Mouse (Mus musculus): ENCODE results near the gene Gm7978.
"Not testable (repeated sequence)": the region's sequence is repeated elsewhere in the genome, so short reads cannot be mapped to it uniquely, and the experiment has no call there.

The Gm7978 gene

DNA sequence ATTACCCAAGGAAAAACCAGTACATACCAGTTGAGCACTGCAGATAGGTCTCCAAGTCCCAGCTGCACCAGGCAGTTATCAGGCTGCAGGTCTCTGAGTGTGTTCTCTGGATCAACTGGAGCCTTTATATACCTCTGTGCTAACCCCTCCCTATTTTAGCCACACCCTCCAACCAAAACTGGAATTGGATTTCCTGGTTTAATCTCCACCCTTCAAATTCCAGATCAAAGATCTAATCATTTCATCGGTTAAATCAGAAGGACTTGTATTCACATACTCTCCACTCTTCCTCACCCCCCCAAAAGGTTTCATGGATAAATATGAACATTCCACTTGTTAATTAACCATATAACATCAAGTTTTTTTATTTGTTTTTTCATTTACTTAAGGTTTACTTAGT is at the start of gene Gm7978:
Gene Gm7978 (minus strand): TSS at position 101 of the 400 bp plus-strand sequence.
- POLR2A ChIA-PET, CTCF ChIA-PET: not testable (repeated sequence)

DNA sequence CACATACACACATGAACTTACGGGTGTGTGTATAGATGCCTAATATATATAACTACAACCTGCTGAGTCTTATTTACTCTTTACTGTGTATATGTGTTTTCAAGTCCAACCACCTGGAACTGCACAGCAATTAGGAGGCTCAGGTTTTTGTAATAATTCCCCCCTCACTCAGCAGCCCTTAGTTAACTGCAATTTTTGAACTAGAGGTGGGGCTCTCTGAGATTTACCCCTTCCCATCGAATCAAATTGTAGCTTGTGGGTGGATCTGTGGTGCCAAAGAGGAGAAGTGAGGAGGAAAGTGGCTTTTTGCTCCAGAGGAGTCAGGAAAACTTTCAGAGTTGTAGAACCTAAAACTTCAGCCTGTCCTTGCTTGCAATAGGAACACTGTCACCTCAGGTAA is 39.7 kb upstream of the Gm7978 start, which contains the start of gene E330014E10Rik:
Gene E330014E10Rik (plus strand): TSS at position 301 of the 400 bp plus-strand sequence.
- CTCF ChIA-PET, POLR2A ChIA-PET: not testable (repeated sequence)

DNA sequence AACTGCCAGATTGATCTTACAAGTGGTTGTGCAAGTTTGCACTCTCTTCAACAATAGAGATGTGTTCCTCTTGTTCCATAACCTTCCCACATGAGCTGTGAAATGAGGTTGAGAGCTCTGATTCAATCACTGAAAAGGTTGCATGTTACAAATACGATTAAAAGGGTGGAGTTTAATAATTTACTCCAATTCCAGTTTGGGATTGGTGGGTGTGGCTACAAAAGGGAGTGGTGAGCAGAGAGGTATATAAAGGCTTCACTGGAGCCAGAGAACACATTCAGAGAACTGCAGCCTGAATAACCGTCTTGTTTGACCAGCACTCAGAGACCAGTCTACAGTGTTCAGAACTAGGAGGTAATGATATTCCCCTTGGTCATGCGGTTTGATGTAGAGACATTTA is 5.7 kb upstream of the Gm7978 start, which contains the start of gene Gm7982:
Gene Gm7982 (plus strand): TSS at position 301 of the 400 bp plus-strand sequence.
- POLR2A ChIA-PET, CTCF ChIA-PET: not testable (repeated sequence)

Measured in embryonic stem cell, embryonic (primary cell).